Comparison of ENCODE assay signal across 8 mouse cellular contexts in genomic region chr6:14898096-14898855, GRCm38 (mm10). TPM values are rescaled to one million over a fixed set of nuclear protein-coding genes. Genes with fewer than 3 reads are reported as not detected.
DNase-seq lines count a peak whose midpoint lies in the region; ATAC-seq and TF ChIP-seq lines count a peak whose summit lies in the region.

No protein-coding gene starts in this region.

- no peak overlapping the region for H3K9ac ChIP-seq in kidney, postnatal 0 days (ENCODE audit: low read depth, low read length)
- H3K9ac ChIP-seq in lung, embryonic 14.5 days = peak overlapping the region; percentile 94
- peak overlapping the region; percentile 45 for H3K9ac ChIP-seq in stomach, postnatal 0 days (ENCODE audit: low read length)

- H3K4me2 ChIP-seq in kidney, postnatal 0 days (ENCODE audit: low read length) = peak overlapping the region; percentile 38
- peak overlapping the region; percentile 91 for H3K4me2 ChIP-seq in lung, embryonic 14.5 days
- peak overlapping the region; percentile 88 for H3K4me2 ChIP-seq in stomach, postnatal 0 days (replicated peaks; ENCODE audit: low read depth)

- H3K4me1 ChIP-seq in kidney, postnatal 0 days (replicated peaks; ENCODE audit: insufficient read depth, low read length) = peaks cover 5% of the 10 kb centered on the region; the same call in 1 of the 2 replicates
- H3K4me1 ChIP-seq in embryonic facial prominence, embryonic 10.5 days = peaks cover 48% of the 10 kb centered on the region
- peaks cover 4% of the 10 kb centered on the region for H3K4me1 ChIP-seq in lung, embryonic 14.5 days (ENCODE audit: insufficient read depth)
- H3K4me1 ChIP-seq in stomach, postnatal 0 days (replicated peaks; ENCODE audit: control insufficient read depth, insufficient read depth) = peaks cover 3% of the 10 kb centered on the region; the same call in 1 of the 2 replicates

- DNase-seq in kidney, postnatal 0 days (ENCODE audit: low spot score) = no peak
- DNase-seq in kidney, adult 18-20 months = no peak
- peak; percentile 85 for DNase-seq in embryonic facial prominence, embryonic 10.5 days (ENCODE audit: low spot score)
- DNase-seq in heart, postnatal 25 days (ENCODE audit: low spot score) = peak; percentile 2
- peak; percentile 60 for DNase-seq in lung, embryonic 14.5 days
- DNase-seq in stomach, postnatal 0 days (ENCODE audit: low spot score) = peak; percentile 37
- no peak for DNase-seq in ovary, adult 18-20 months (ENCODE audit: low spot score)

- 8% methylated on average over 31 of the region's 31 CpGs for WGBS in kidney, postnatal 0 days
- WGBS in embryonic facial prominence, embryonic 10.5 days = under 1% methylated on average over 31 of the region's 31 CpGs
- WGBS in lung, embryonic 14.5 days = 6% methylated on average over 31 of the region's 31 CpGs
- WGBS in stomach, postnatal 0 days = 14% methylated on average over 31 of the region's 31 CpGs

- no peak for ATAC-seq in kidney, postnatal 0 days (replicated peaks; ENCODE audit: low FRiP score, low read depth)
- ATAC-seq in lung, embryonic 14.5 days (ENCODE audit: insufficient read depth) = peak; percentile 4; the same call in 1 of the 2 replicates
- no peak for ATAC-seq in stomach, postnatal 0 days (ENCODE audit: low FRiP score, low TSS enrichment)
- ATAC-seq in inflammation-experienced regulatory T-cells, adult 6 months = no peak

- H3K4me3 ChIP-seq in kidney, postnatal 0 days (replicated peaks; ENCODE audit: low read depth, low read length) = 0 out of 2 replicates have a peak overlapping the region, but pooled peaks have one; percentile 1
- peak overlapping the region; percentile 78 for H3K4me3 ChIP-seq in embryonic facial prominence, embryonic 10.5 days
- H3K4me3 ChIP-seq in lung, embryonic 14.5 days (ENCODE audit: low read depth, low read length) = peak overlapping the region; percentile 58
- H3K4me3 ChIP-seq in stomach, postnatal 0 days (ENCODE audit: low read depth, low read length) = peak overlapping the region; percentile 20

- intact Hi-C loops in heart, postnatal 25 days (cut with DNase I) = loop anchor here (5.0 kb wide), 1 partner anchor 1324 kb away; no protein-coding TSS in a partner anchor

- H3K27ac ChIP-seq in kidney, postnatal 0 days = no peak overlapping the region
- peak overlapping the region; percentile 94 for H3K27ac ChIP-seq in embryonic facial prominence, embryonic 10.5 days (replicated peaks)
- H3K27ac ChIP-seq in lung, embryonic 14.5 days (ENCODE audit: low read depth) = peak overlapping the region; percentile 98
- no peak overlapping the region; the same call in 1 of the 2 replicates for H3K27ac ChIP-seq in stomach, postnatal 0 days (replicated peaks)

- H3K9me3 ChIP-seq in kidney, postnatal 0 days (replicated peaks; ENCODE audit: low read length) = no peaks in the 10 kb centered on the region
- H3K9me3 ChIP-seq in embryonic facial prominence, embryonic 10.5 days = no peaks in the 10 kb centered on the region
- H3K9me3 ChIP-seq in lung, embryonic 14.5 days (ENCODE audit: low read depth, low read length) = no peaks in the 10 kb centered on the region
- no peaks in the 10 kb centered on the region for H3K9me3 ChIP-seq in stomach, postnatal 0 days (ENCODE audit: control insufficient read depth, low read length)

- no peaks in the 10 kb centered on the region for H3K36me3 ChIP-seq in kidney, postnatal 0 days (ENCODE audit: insufficient read depth, low read length)
- no peaks in the 10 kb centered on the region for H3K36me3 ChIP-seq in embryonic facial prominence, embryonic 10.5 days (replicated peaks)
- no peaks in the 10 kb centered on the region for H3K36me3 ChIP-seq in lung, embryonic 14.5 days (ENCODE audit: insufficient read depth)
- no peaks in the 10 kb centered on the region for H3K36me3 ChIP-seq in stomach, postnatal 0 days (ENCODE audit: control insufficient read depth, insufficient read depth, low read length)

- no peak for TF ChIP-seq CTCF in kidney, postnatal 0 days (IDR thresholded peaks at IDR 0.05; ENCODE audit: low read depth)
- no peak for TF ChIP-seq CTCF in lung, embryonic 14.5 days (IDR thresholded peaks at IDR 0.05; ENCODE audit: low read depth)
- no peak for TF ChIP-seq CTCF in stomach, postnatal 0 days (IDR thresholded peaks at IDR 0.05; ENCODE audit: low read depth)

- TF ChIP-seq EP300 in stomach, postnatal 0 days (optimal IDR thresholded peaks at IDR 0.05) = no peak

- peaks cover 29% of the 10 kb centered on the region for H3K27me3 ChIP-seq in kidney, postnatal 0 days (ENCODE audit: insufficient read depth, low read length)
- 0 out of 2 replicates have a peak, but pooled peaks cover 7% of the 10 kb centered on the region for H3K27me3 ChIP-seq in embryonic facial prominence, embryonic 10.5 days (replicated peaks; ENCODE audit: low read depth, poor library complexity, severe bottlenecking)
- H3K27me3 ChIP-seq in lung, embryonic 14.5 days (ENCODE audit: insufficient read depth, low read length) = peaks cover 8% of the 10 kb centered on the region; the same call in 1 of the 2 replicates
- H3K27me3 ChIP-seq in stomach, postnatal 0 days (ENCODE audit: control insufficient read depth, insufficient read depth, low read length) = no peaks in the 10 kb centered on the region

RNA-seq across cellular contexts. Expression of gene Foxp2, which starts 2.9 kb away (rescaled TPM):
- polyA plus RNA-seq in kidney, postnatal 0 days (2015; fragmentation: Nextera tagmentation; extraction: Ambion mirVana) = 2.4 and 2.5 TPM in 2 replicates
- 37.1 and 48.3 TPM in 2 replicates for polyA plus RNA-seq in embryonic facial prominence, embryonic 10.5 days (2016; fragmentation: Nextera tagmentation; extraction: Ambion mirVana)
- 1 to 10 TPM; 2.0 to 2.3 TPM for total RNA-seq in heart, postnatal 25 days (2021)
- polyA plus RNA-seq in lung, embryonic 14.5 days (2014; fragmentation: Nextera tagmentation; extraction: Ambion mirVana) = 82.6 and 85.7 TPM in 2 replicates
- polyA plus RNA-seq in stomach, postnatal 0 days (2015; fragmentation: Nextera tagmentation; extraction: Ambion mirVana) = 11.0 and 13.1 TPM in 2 replicates
- under 1 TPM in 2 of 3 experiments, not detected in 1; 0.15 to 0.33 TPM for polyA plus RNA-seq in inflammation-experienced regulatory T-cells, adult 6 months (2017; shearing (Covaris generic))

Comparison
In these comparisons a context has a peak if more than half of its experiments do, and no peak if none do; other contexts are left out.
1. DNase-seq: peak in embryonic facial prominence, embryonic 10.5 days (single experiment), heart, postnatal 25 days (single experiment), lung, embryonic 14.5 days (single experiment) and stomach, postnatal 0 days (single experiment); none in kidney, postnatal 0 days (single experiment), kidney, adult 18-20 months (single experiment) and ovary, adult 18-20 months (single experiment).
2. H3K27ac ChIP-seq: peak in embryonic facial prominence, embryonic 10.5 days (single experiment) and lung, embryonic 14.5 days (single experiment); none in kidney, postnatal 0 days (single experiment) and stomach, postnatal 0 days (single experiment).
3. H3K4me2 ChIP-seq: peak in every context shown above with its lines; median percentile 91 in lung, embryonic 14.5 days; 88 in stomach, postnatal 0 days; 38 in kidney, postnatal 0 days.
4. H3K4me3 ChIP-seq: peak in every context shown above with its lines; median percentile 78 in embryonic facial prominence, embryonic 10.5 days; 58 in lung, embryonic 14.5 days; 20 in stomach, postnatal 0 days; 1 in kidney, postnatal 0 days.